Mouse (Mus musculus): Measurements from ENCODE around the gene Gpr35.

DNA sequence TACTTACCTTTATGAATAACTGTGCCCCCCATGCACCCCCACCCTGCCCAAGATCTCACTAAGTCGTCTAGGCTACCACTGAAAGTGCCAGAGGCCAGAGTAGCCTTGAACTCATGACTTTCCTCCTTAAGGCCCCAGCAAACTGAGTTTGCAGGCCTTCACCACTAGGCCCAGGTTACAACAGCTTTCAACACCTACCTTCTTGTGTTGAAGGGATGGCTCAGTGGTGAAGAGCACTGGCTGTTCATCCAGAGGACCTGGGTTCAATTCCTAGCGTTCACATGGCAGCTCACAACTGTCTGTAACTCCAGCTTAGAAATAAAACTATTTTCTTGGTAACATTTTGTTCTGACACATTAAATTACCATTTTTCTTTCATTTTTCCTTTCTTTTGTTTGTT, 3.0 kb downstream of the Gpr35 start:
- TF ChIP-seq CTCF (IDR thresholded peaks at IDR 0.05; ENCODE audit: control insufficient read depth, insufficient read depth, insufficient replicate concordance, low read depth, low read length) (no peak), POLR2A (IDR thresholded peaks at IDR 0.05; ENCODE audit: control insufficient read depth, low read depth, low read length) (no peak)

All from testis, adult 2 months (tissue).